ENCODE assay signal across 9 mouse cellular contexts in genomic region chr11:77317721-77318477, GRCm38 (mm10).
DNase-seq lines count a peak whose midpoint lies in the region; ATAC-seq and TF ChIP-seq lines count a peak whose summit lies in the region.
"Had no signal": no experiment of that assay in that cellular context is flagged by ENCODE, and none has a peak within 500 bp of the region (broad histone marks: within the 10 kb centered on the region; RNA-seq: fewer than 3 reads in every experiment).

No protein-coding gene starts in this region.

- intact Hi-C loops in left cerebral cortex, adult 2 months (cut with DNase I): loop anchor here (5.0 to 10.0 kb wide), 2 partner anchors 129 to 307 kb away; no protein-coding TSS in a partner anchor
- intact Hi-C loops in left cerebral cortex, postnatal 4 days (cut with DNase I): loop anchor here (10.0 kb wide), 1 partner anchor 127 kb away; no protein-coding TSS in a partner anchor

- peaks cover 7% of the 10 kb centered on the region; the same call in 1 of the 2 replicates for H3K4me1 ChIP-seq in cortical plate, adult 2 months (ENCODE audit: control insufficient read depth, insufficient read depth, low read length)
- H3K4me1 ChIP-seq: embryonic facial prominence, embryonic 15.5 days had no signal

- peak; percentile 65 for DNase-seq in CD4-positive, CD25-positive, alpha-beta regulatory T cell, adult 2 months (ENCODE audit: low read depth, low spot score)
- DNase-seq in left cerebral cortex, adult 2 months (ENCODE audit: extremely low spot score in 1 of 2, low spot score in 2 of 2): no peak
- no peak for DNase-seq in left cerebral cortex, postnatal 4 days
- DNase-seq in layer of hippocampus, adult 9-11 months: peak; percentile 23
- DNase-seq in c-Kit-positive CD71-positive TER-119-positive erythroid progenitor cells, embryonic 14.5 days (ENCODE audit: low spot score): no peak

- H3K27ac ChIP-seq in left cerebral cortex, adult 2 months: no peak overlapping the region
- no peak overlapping the region for H3K27ac ChIP-seq in cortical plate, adult 2 months (ENCODE audit: insufficient read depth, low read length)
- H3K27ac ChIP-seq: embryonic facial prominence, embryonic 15.5 days had no signal

- no peak overlapping the region for H3K4me3 ChIP-seq in left cerebral cortex, adult 2 months
- no peak overlapping the region for H3K4me3 ChIP-seq in cortical plate, adult 2 months (ENCODE audit: insufficient read depth, low read length)
- H3K4me3 ChIP-seq: embryonic facial prominence, embryonic 15.5 days had no signal

- peak; percentile 53 for TF ChIP-seq CTCF in left cerebral cortex, adult 2 months (IDR thresholded peaks at IDR 0.05)
- peak; percentile 24; the same call in 1 of the 2 replicates for TF ChIP-seq CTCF in cortical plate, adult 2 months (IDR thresholded peaks at IDR 0.05; ENCODE audit: extremely low read depth, insufficient read depth, low read length)

- no peak for ATAC-seq in CD4-positive, CD25-positive, alpha-beta regulatory T cell, adult 4 months
- ATAC-seq in megakaryocyte, adult 5-6 weeks (ENCODE audit: poor library complexity, severe bottlenecking): no peak

- TF ChIP-seq POLR2A in cortical plate, adult 2 months (IDR thresholded peaks at IDR 0.05; ENCODE audit: extremely low read depth, insufficient read depth, low read length): no peak

Comparison
In these comparisons a context has a peak if more than half of its experiments do, and no peak if none do; other contexts are left out.
1. DNase-seq: peak in CD4-positive, CD25-positive, alpha-beta regulatory T cell, adult 2 months (single experiment) and layer of hippocampus, adult 9-11 months (single experiment); none in left cerebral cortex, adult 2 months (0 of 2), left cerebral cortex, postnatal 4 days (single experiment) and c-Kit-positive CD71-positive TER-119-positive erythroid progenitor cells, embryonic 14.5 days (single experiment).